Mouse (Mus musculus): Measurements from ENCODE around the gene Ugt1a5. TPM values are rescaled to one million over a fixed set of nuclear protein-coding genes. Genes with fewer than 3 reads are reported as not detected.

The Ugt1a5 gene
- polyA plus RNA-seq, 1 experiment from 2014 or later = not detected

- ATAC-seq (replicated peaks; ENCODE audit: insufficient number of reproducible peaks, low FRiP score, low TSS enrichment) = no peak
- H3K27me3 ChIP-seq (ENCODE audit: control insufficient read depth, insufficient read depth, low read length) = no peaks in the 10 kb centered on the region
- H3K27ac ChIP-seq (ENCODE audit: low read depth, low read length) = no peak overlapping the region
- no peak overlapping the region for H3K4me3 ChIP-seq (ENCODE audit: low read depth, low read length)
- H3K4me1 ChIP-seq (ENCODE audit: control insufficient read depth, insufficient read depth, low read length) = peaks cover 21% of the 10 kb centered on the region
- H3K4me2 ChIP-seq = no peak overlapping the region
- WGBS (ENCODE audit: insufficient replicate concordance) = 82% methylated on average over 7 of the region's 7 CpGs
- no peak overlapping the region for H3K9ac ChIP-seq (ENCODE audit: low read depth, low read length)
- H3K9me3 ChIP-seq (replicated peaks; ENCODE audit: control insufficient read depth, low read length) = peaks cover 28% of the 10 kb centered on the region
- peaks cover 64% of the 10 kb centered on the region for H3K36me3 ChIP-seq (ENCODE audit: control insufficient read depth, insufficient read depth, low read length)
Measured at GRCm38 (mm10) chr1:88261706-88262105, 95.9 kb downstream of the Ugt1a5 start.

- no peak; the same call in 1 of the 2 replicates for ATAC-seq (replicated peaks; ENCODE audit: insufficient number of reproducible peaks, low FRiP score, low TSS enrichment)
- no peaks in the 10 kb centered on the region for H3K27me3 ChIP-seq (ENCODE audit: control insufficient read depth, insufficient read depth, low read length)
- H3K4me1 ChIP-seq (ENCODE audit: control insufficient read depth, insufficient read depth, low read length) = peaks cover 21% of the 10 kb centered on the region
- WGBS (ENCODE audit: insufficient replicate concordance) = 85% methylated on average over 4 of the region's 4 CpGs
- H3K36me3 ChIP-seq (ENCODE audit: control insufficient read depth, insufficient read depth, low read length) = peaks cover 70% of the 10 kb centered on the region
- H3K4me3 ChIP-seq (ENCODE audit: low read depth, low read length) = no peak overlapping the region
- H3K27ac ChIP-seq (ENCODE audit: low read depth, low read length) = no peak overlapping the region
- H3K9ac ChIP-seq (ENCODE audit: low read depth, low read length) = no peak overlapping the region
- peaks cover 22% of the 10 kb centered on the region for H3K9me3 ChIP-seq (replicated peaks; ENCODE audit: control insufficient read depth, low read length)
- H3K4me2 ChIP-seq = no peak overlapping the region
Measured at GRCm38 (mm10) chr1:88262255-88262654, 96.4 kb downstream of the Ugt1a5 start.

DNA sequence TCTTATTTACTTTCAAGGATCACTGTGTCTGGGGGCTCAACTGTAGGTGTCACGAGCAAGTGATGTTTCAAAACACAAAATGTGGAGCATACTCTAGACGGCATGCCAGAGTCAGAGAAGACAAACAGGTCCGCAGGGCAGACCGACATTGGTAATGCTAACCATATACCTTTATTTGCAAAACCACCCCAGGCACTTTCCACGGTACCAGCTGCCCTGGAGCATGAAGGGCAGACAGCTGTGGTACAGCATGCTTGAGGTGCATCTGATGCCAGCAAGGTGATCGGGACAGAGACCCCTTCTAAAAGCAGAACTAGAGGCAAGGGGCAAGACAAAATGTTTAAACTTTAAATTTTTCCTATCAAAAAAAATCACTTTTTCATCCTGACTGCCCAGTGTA, 97.1 kb downstream of the Ugt1a5 start:
- peaks cover 15% of the 10 kb centered on the region for H3K9me3 ChIP-seq (replicated peaks; ENCODE audit: control insufficient read depth, low read length)
- ATAC-seq (replicated peaks; ENCODE audit: insufficient number of reproducible peaks, low FRiP score, low TSS enrichment) = no peak
- H3K27me3 ChIP-seq (ENCODE audit: control insufficient read depth, insufficient read depth, low read length) = no peaks in the 10 kb centered on the region
- H3K27ac ChIP-seq (ENCODE audit: low read depth, low read length) = no peak overlapping the region
- no peak overlapping the region for H3K4me3 ChIP-seq (ENCODE audit: low read depth, low read length)
- H3K36me3 ChIP-seq (ENCODE audit: control insufficient read depth, insufficient read depth, low read length) = peaks cover 77% of the 10 kb centered on the region
- no peak overlapping the region for H3K9ac ChIP-seq (ENCODE audit: low read depth, low read length)
- 75% methylated on average over 6 of the region's 6 CpGs for WGBS (ENCODE audit: insufficient replicate concordance)
- H3K4me2 ChIP-seq = no peak overlapping the region
- H3K4me1 ChIP-seq (ENCODE audit: control insufficient read depth, insufficient read depth, low read length) = peaks cover 21% of the 10 kb centered on the region

DNA sequence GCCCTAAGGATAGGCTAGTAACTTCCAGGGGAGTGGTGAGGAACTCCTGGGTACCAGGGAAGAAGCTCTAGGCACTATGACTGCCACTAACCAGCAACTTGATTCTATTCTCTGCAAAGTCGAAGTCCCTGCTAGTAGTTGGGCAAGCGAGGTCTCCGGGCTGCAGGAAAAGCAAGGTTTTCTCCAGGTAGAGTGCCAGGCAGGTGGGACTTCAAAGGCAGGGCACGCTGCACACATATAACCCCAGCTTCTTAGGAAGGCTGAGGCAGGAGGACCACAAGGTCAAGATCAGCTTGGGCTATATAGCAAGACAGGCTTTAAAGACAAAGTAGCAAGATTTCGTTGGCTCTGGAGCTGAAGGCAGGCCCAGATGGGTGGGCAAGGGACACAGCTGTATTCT, 98.0 kb downstream of the Ugt1a5 start:
- Histone ChIP-seq H3K27me3 (ENCODE audit: control insufficient read depth, insufficient read depth, low read length) (no peaks in the 10 kb centered on the region), H3K4me3 (ENCODE audit: low read depth, low read length) (no peak overlapping the region), H3K9me3 (replicated peaks; ENCODE audit: control insufficient read depth, low read length) (peaks cover 14% of the 10 kb centered on the region; the same call in 1 of the 2 replicates), H3K27ac (ENCODE audit: low read depth, low read length) (no peak overlapping the region), H3K4me2 (no peak overlapping the region), H3K9ac (ENCODE audit: low read depth, low read length) (no peak overlapping the region), H3K36me3 (ENCODE audit: control insufficient read depth, insufficient read depth, low read length) (peaks cover 85% of the 10 kb centered on the region), H3K4me1 (ENCODE audit: control insufficient read depth, insufficient read depth, low read length) (peaks cover 21% of the 10 kb centered on the region)
- no peak for ATAC-seq (replicated peaks; ENCODE audit: insufficient number of reproducible peaks, low FRiP score, low TSS enrichment)
- WGBS (ENCODE audit: insufficient replicate concordance) = 90% methylated on average over 5 of the region's 5 CpGs

- no peak for ATAC-seq (replicated peaks; ENCODE audit: insufficient number of reproducible peaks, low FRiP score, low TSS enrichment)
- WGBS (ENCODE audit: insufficient replicate concordance) = 78% methylated on average over 7 of the region's 7 CpGs
Measured at GRCm38 (mm10) chr1:88264237-88264868, 98.5 kb downstream of the Ugt1a5 start.

GRCm38 (mm10) chr1:88264869-88265240, 99.0 kb downstream of the Ugt1a5 start:
- Histone ChIP-seq H3K36me3 (ENCODE audit: control insufficient read depth, insufficient read depth, low read length) (peaks cover 96% of the 10 kb centered on the region), H3K27ac (ENCODE audit: low read depth, low read length) (no peak overlapping the region), H3K27me3 (ENCODE audit: control insufficient read depth, insufficient read depth, low read length) (no peaks in the 10 kb centered on the region), H3K4me3 (ENCODE audit: low read depth, low read length) (no peak overlapping the region), H3K4me1 (ENCODE audit: control insufficient read depth, insufficient read depth, low read length) (peaks cover 16% of the 10 kb centered on the region), H3K9me3 (replicated peaks; ENCODE audit: control insufficient read depth, low read length) (peaks cover 14% of the 10 kb centered on the region; the same call in 1 of the 2 replicates), H3K9ac (ENCODE audit: low read depth, low read length) (no peak overlapping the region), H3K4me2 (no peak overlapping the region)
- no peak for ATAC-seq (replicated peaks; ENCODE audit: insufficient number of reproducible peaks, low FRiP score, low TSS enrichment)
- WGBS (ENCODE audit: insufficient replicate concordance) = 72% methylated on average over 4 of the region's 4 CpGs

More at GRCm38 (mm10) chr1:88264237-88264868, 98.5 kb downstream of the Ugt1a5 start:
- Histone ChIP-seq H3K36me3 (ENCODE audit: control insufficient read depth, insufficient read depth, low read length) (peaks cover 90% of the 10 kb centered on the region), H3K9ac (ENCODE audit: low read depth, low read length) (no peak overlapping the region), H3K4me3 (ENCODE audit: low read depth, low read length) (no peak overlapping the region), H3K27ac (ENCODE audit: low read depth, low read length) (no peak overlapping the region), H3K4me2 (no peak overlapping the region), H3K4me1 (ENCODE audit: control insufficient read depth, insufficient read depth, low read length) (peaks cover 18% of the 10 kb centered on the region), H3K27me3 (ENCODE audit: control insufficient read depth, insufficient read depth, low read length) (no peaks in the 10 kb centered on the region), H3K9me3 (replicated peaks; ENCODE audit: control insufficient read depth, low read length) (peaks cover 14% of the 10 kb centered on the region; the same call in 1 of the 2 replicates)

GRCm38 (mm10) chr1:88266123-88266522, 100.3 kb downstream of the Ugt1a5 start:
- H3K36me3 ChIP-seq (ENCODE audit: control insufficient read depth, insufficient read depth, low read length) = peaks cover 89% of the 10 kb centered on the region
- H3K9ac ChIP-seq (ENCODE audit: low read depth, low read length) = no peak overlapping the region
- H3K27ac ChIP-seq (ENCODE audit: low read depth, low read length) = no peak overlapping the region
- WGBS (ENCODE audit: insufficient replicate concordance) = 89% methylated on average over 13 of the region's 13 CpGs
- H3K27me3 ChIP-seq (ENCODE audit: control insufficient read depth, insufficient read depth, low read length) = no peaks in the 10 kb centered on the region
- H3K4me2 ChIP-seq = no peak overlapping the region
- H3K4me1 ChIP-seq (ENCODE audit: control insufficient read depth, insufficient read depth, low read length) = peaks cover 16% of the 10 kb centered on the region
- ATAC-seq (replicated peaks; ENCODE audit: insufficient number of reproducible peaks, low FRiP score, low TSS enrichment) = no peak
- no peak overlapping the region for H3K4me3 ChIP-seq (ENCODE audit: low read depth, low read length)
- peaks cover 10% of the 10 kb centered on the region; the same call in 1 of the 2 replicates for H3K9me3 ChIP-seq (replicated peaks; ENCODE audit: control insufficient read depth, low read length)

DNA sequence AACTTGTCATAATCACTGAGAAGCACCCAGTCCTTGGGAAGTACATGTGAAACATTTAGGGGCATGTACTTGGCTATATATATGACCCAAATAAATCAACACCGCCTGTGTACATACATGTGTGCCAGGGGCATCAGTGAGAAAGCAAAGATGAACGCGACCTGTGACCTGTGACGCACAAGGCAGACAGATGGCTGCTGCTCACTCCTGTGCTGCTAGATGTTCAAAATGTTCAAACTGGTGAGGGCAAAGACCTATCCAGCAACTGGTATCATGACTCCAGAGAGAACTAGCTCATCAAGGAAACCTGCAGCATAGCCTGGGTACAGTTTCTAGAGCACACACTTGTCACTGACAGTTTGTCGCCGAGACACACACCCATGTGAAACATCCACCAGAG, 101.7 kb downstream of the Ugt1a5 start:
- Histone ChIP-seq H3K27me3 (ENCODE audit: control insufficient read depth, insufficient read depth, low read length) (no peaks in the 10 kb centered on the region), H3K9me3 (replicated peaks; ENCODE audit: control insufficient read depth, low read length) (peaks cover 8% of the 10 kb centered on the region; the same call in 1 of the 2 replicates), H3K4me3 (ENCODE audit: low read depth, low read length) (no peak overlapping the region), H3K27ac (ENCODE audit: low read depth, low read length) (no peak overlapping the region), H3K36me3 (ENCODE audit: control insufficient read depth, insufficient read depth, low read length) (peaks cover 88% of the 10 kb centered on the region), H3K9ac (ENCODE audit: low read depth, low read length) (no peak overlapping the region), H3K4me2 (no peak overlapping the region), H3K4me1 (ENCODE audit: control insufficient read depth, insufficient read depth, low read length) (peaks cover 13% of the 10 kb centered on the region)
- no peak for ATAC-seq (replicated peaks; ENCODE audit: insufficient number of reproducible peaks, low FRiP score, low TSS enrichment)
- 92% methylated on average over 6 of the region's 6 CpGs for WGBS (ENCODE audit: insufficient replicate concordance)

- Histone ChIP-seq H3K4me3 (ENCODE audit: low read depth, low read length) (no peak overlapping the region), H3K4me2 (no peak overlapping the region), H3K36me3 (ENCODE audit: control insufficient read depth, insufficient read depth, low read length) (peaks cover 86% of the 10 kb centered on the region), H3K9ac (ENCODE audit: low read depth, low read length) (no peak overlapping the region), H3K4me1 (ENCODE audit: control insufficient read depth, insufficient read depth, low read length) (peaks cover 8% of the 10 kb centered on the region), H3K27me3 (ENCODE audit: control insufficient read depth, insufficient read depth, low read length) (no peaks in the 10 kb centered on the region), H3K9me3 (replicated peaks; ENCODE audit: control insufficient read depth, low read length) (peaks cover 5% of the 10 kb centered on the region; the same call in 1 of the 2 replicates), H3K27ac (ENCODE audit: low read depth, low read length) (no peak overlapping the region)
- 86% methylated on average over 6 of the region's 6 CpGs for WGBS (ENCODE audit: insufficient replicate concordance)
- ATAC-seq (replicated peaks; ENCODE audit: insufficient number of reproducible peaks, low FRiP score, low TSS enrichment) = no peak
Measured at GRCm38 (mm10) chr1:88268070-88268469, 102.3 kb downstream of the Ugt1a5 start.

Measured in heart, embryonic 11.5 days (tissue).